ENCODE assay signal across 29 mouse cellular contexts in the genomic region with DNA sequence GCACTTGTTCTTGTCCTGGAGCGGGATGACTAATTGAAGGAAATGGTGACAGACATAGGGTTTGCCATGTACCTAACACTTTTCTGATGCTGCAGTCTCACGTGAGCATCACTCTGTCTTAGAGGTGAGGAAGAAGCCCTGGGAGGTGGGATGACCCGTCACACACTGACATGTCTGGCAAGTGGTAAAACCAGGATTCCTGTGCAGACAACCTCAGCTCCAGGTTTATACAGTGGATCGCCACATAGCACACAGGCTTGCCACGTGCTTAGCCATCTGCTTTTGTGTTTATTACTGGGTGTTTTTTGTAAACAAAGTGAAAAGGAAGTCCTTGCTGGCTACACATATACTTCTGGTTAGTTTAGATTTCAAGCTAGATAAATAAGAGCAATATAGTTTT.
"Had no signal": no experiment of that assay in that cellular context is flagged by ENCODE, and none has a peak within 500 bp of the region (broad histone marks: within the 10 kb centered on the region; RNA-seq: fewer than 3 reads in every experiment).

No protein-coding gene starts in this region.

- H3K9me3 ChIP-seq: heart, embryonic 12.5 days; heart, embryonic 13.5 days; heart, embryonic 15.5 days; hindbrain, embryonic 10.5 days; hindbrain, embryonic 12.5 days; hindbrain, embryonic 13.5 days; hindbrain, embryonic 15.5 days; intestine, embryonic 15.5 days; kidney, embryonic 15.5 days had no signal

- H3K27ac ChIP-seq: heart, embryonic 13.5 days; heart, embryonic 15.5 days; hindbrain, embryonic 10.5 days; hindbrain, embryonic 12.5 days; hindbrain, embryonic 13.5 days; hindbrain, embryonic 14.5 days; hindbrain, embryonic 15.5 days; hindbrain, postnatal 0 days; intestine, embryonic 15.5 days; kidney, embryonic 15.5 days; kidney, postnatal 0 days; layer of hippocampus, adult 2 months; left cerebral cortex, adult 2 months had no signal

- H3K9ac ChIP-seq: heart, embryonic 12.5 days; heart, embryonic 13.5 days; heart, embryonic 15.5 days; hindbrain, embryonic 12.5 days; hindbrain, embryonic 13.5 days; hindbrain, embryonic 14.5 days; hindbrain, embryonic 15.5 days; intestine, embryonic 15.5 days; kidney, embryonic 15.5 days had no signal

- H3K27me3 ChIP-seq: heart, embryonic 12.5 days; heart, embryonic 13.5 days; heart, embryonic 15.5 days; hindbrain, embryonic 12.5 days; hindbrain, embryonic 13.5 days; hindbrain, embryonic 15.5 days; intestine, embryonic 15.5 days; kidney, embryonic 15.5 days had no signal

- H3K36me3 ChIP-seq: hindbrain, embryonic 13.5 days; hindbrain, embryonic 15.5 days had no signal

- H3K4me1 ChIP-seq: heart, embryonic 12.5 days; heart, embryonic 13.5 days; heart, embryonic 15.5 days; intestine, embryonic 15.5 days; kidney, embryonic 15.5 days had no signal

- H3K4me3 ChIP-seq: heart, embryonic 12.5 days; heart, embryonic 13.5 days; heart, embryonic 15.5 days; hindbrain, embryonic 10.5 days; hindbrain, embryonic 12.5 days; hindbrain, embryonic 13.5 days; hindbrain, embryonic 15.5 days; intestine, embryonic 15.5 days; kidney, embryonic 15.5 days; layer of hippocampus, adult 2 months; left cerebral cortex, adult 2 months had no signal

- DNase-seq: heart, postnatal 10 days; heart, postnatal 14 days; heart, postnatal 4 days; kidney, adult 11 months; kidney, adult 18-20 months; kidney, adult 2 months; kidney, adult 8-10 months; kidney, adult 9 months; kidney, postnatal 10 days; kidney, postnatal 14 days; kidney, postnatal 25 days; kidney, postnatal 36 days; kidney, postnatal 4 days; layer of hippocampus, adult 9-11 months; layer of hippocampus, postnatal 36 days had no signal
